Mouse (Mus musculus): ENCODE data around the gene Slc24a4. TPM values are rescaled to one million over a fixed set of nuclear protein-coding genes. Genes with fewer than 3 reads are reported as not detected.
"Not testable (repeated sequence)": the region's sequence is repeated elsewhere in the genome, so short reads cannot be mapped to it uniquely, and the experiment has no call there.

Slc24a4 gene
- polyA plus RNA-seq, 1 experiment from 2014 or later = 0.26 TPM

- Histone ChIP-seq H3K27me3 (ENCODE audit: control insufficient read depth, insufficient read depth, low read length) (no peaks in the 10 kb centered on the region), H3K36me3 (ENCODE audit: control insufficient read depth, insufficient read depth, low read length) (no peaks in the 10 kb centered on the region), H3K27ac (ENCODE audit: low read depth, low read length) (no peak overlapping the region), H3K4me3 (ENCODE audit: low read depth, low read length) (no peak overlapping the region), H3K4me2 (no peak overlapping the region), H3K4me1 (ENCODE audit: control insufficient read depth, insufficient read depth, low read length) (no peaks in the 10 kb centered on the region), H3K9me3 (ENCODE audit: control insufficient read depth, low read length) (no peaks in the 10 kb centered on the region), H3K9ac (ENCODE audit: low read length) (no peak overlapping the region)
- ATAC-seq (ENCODE audit: low FRiP score) (no peak), DNase-seq (ENCODE audit: low spot score, missing footprints) (no peak)
- WGBS = 79% methylated on average over 8 of the region's 8 CpGs
Measured at GRCm38 (mm10) chr12:102266433-102266832, 137.9 kb downstream of the Slc24a4 start.

- Histone ChIP-seq H3K4me3 (ENCODE audit: low read depth, low read length) (no peak overlapping the region), H3K4me1 (ENCODE audit: control insufficient read depth, insufficient read depth, low read length) (no peaks in the 10 kb centered on the region), H3K4me2 (no peak overlapping the region), H3K36me3 (ENCODE audit: control insufficient read depth, insufficient read depth, low read length) (no peaks in the 10 kb centered on the region), H3K9ac (ENCODE audit: low read length) (no peak overlapping the region), H3K9me3 (ENCODE audit: control insufficient read depth, low read length) (no peaks in the 10 kb centered on the region), H3K27me3 (ENCODE audit: control insufficient read depth, insufficient read depth, low read length) (no peaks in the 10 kb centered on the region), H3K27ac (ENCODE audit: low read depth, low read length) (no peak overlapping the region)
- ATAC-seq (ENCODE audit: low FRiP score) = no peak
- peak; percentile 57 for DNase-seq (ENCODE audit: low spot score, missing footprints)
- WGBS = 66% methylated on average over 2 of the region's 2 CpGs
Measured at GRCm38 (mm10) chr12:102269144-102269543, 140.6 kb downstream of the Slc24a4 start.

GRCm38 (mm10) chr12:102270776-102271405, 142.4 kb downstream of the Slc24a4 start:
- DNase-seq (ENCODE audit: low spot score, missing footprints) (no peak), ATAC-seq (ENCODE audit: low FRiP score) (no peak)
- no peak overlapping the region for H3K9ac ChIP-seq (ENCODE audit: low read length)
- H3K27ac ChIP-seq (ENCODE audit: low read depth, low read length) = no peak overlapping the region
- no peak overlapping the region for H3K4me3 ChIP-seq (ENCODE audit: low read depth, low read length)
- 85% methylated on average over 6 of the region's 6 CpGs for WGBS
- no peaks in the 10 kb centered on the region for H3K9me3 ChIP-seq (ENCODE audit: control insufficient read depth, low read length)
- H3K4me1 ChIP-seq (ENCODE audit: control insufficient read depth, insufficient read depth, low read length) = no peaks in the 10 kb centered on the region
- H3K36me3 ChIP-seq (ENCODE audit: control insufficient read depth, insufficient read depth, low read length) = no peaks in the 10 kb centered on the region
- no peaks in the 10 kb centered on the region for H3K27me3 ChIP-seq (ENCODE audit: control insufficient read depth, insufficient read depth, low read length)
- no peak overlapping the region for H3K4me2 ChIP-seq

DNA sequence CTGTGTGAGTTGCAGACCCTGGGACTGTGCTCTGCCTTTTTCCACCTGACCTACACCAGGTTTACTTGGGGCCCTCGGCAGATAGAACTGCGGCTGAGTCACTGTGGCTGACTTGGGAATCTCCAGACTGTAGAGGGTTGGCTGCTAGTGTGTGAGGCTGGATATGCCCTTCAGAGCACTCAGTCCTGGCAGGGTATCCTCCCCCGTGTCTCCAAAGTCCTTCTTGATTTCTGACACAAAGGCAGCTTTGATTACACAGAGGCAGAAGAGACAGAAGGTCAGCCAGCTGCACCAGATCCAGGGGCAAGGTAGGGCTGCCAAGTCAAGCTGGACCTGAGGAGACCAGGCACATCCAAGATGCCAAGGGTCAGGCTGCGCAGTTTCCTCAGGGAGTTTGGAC, 142.9 kb downstream of the Slc24a4 start:
- Histone ChIP-seq H3K27ac (ENCODE audit: low read depth, low read length) (no peak overlapping the region), H3K27me3 (ENCODE audit: control insufficient read depth, insufficient read depth, low read length) (no peaks in the 10 kb centered on the region), H3K4me1 (ENCODE audit: control insufficient read depth, insufficient read depth, low read length) (no peaks in the 10 kb centered on the region), H3K4me3 (ENCODE audit: low read depth, low read length) (no peak overlapping the region), H3K4me2 (no peak overlapping the region), H3K36me3 (ENCODE audit: control insufficient read depth, insufficient read depth, low read length) (no peaks in the 10 kb centered on the region), H3K9me3 (ENCODE audit: control insufficient read depth, low read length) (no peaks in the 10 kb centered on the region), H3K9ac (ENCODE audit: low read length) (no peak overlapping the region)
- 74% methylated on average over 4 of the region's 4 CpGs for WGBS
- no peak for DNase-seq (ENCODE audit: low spot score, missing footprints)
- ATAC-seq (ENCODE audit: low FRiP score) = no peak

DNA sequence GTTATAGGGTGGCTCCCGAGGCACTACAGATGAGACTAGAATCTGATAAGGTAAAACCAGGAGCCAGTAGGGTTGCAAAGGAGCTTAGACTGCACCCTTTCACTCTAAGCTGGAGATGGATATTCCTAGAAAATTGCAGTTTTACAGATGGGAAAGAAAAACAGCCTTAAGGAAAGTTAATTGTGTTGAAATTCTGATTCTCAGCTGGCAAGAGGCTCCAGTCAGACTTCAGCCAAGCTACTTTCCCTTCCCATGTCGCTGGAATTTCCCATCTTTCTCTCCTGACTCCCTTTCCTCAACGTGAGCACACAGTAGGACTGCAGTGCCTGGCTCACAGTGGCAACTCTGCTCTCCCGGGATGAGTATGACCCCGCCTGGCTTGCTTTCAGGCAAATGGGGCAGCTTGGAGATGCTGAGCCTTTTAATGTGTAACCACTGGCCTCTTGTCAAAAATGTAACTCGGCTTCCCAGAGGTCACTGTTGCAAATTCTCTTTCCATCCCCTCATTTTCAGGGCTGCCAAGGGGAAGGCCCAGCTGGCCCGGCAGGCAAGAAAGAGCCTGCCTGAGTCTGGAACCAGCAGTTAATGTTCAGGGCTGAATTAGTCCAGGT, 147.4 kb downstream of the Slc24a4 start:
- H3K4me2 ChIP-seq = no peak overlapping the region
- no peak overlapping the region for H3K9ac ChIP-seq (ENCODE audit: low read length)
- 67% methylated on average over 7 of the region's 7 CpGs for WGBS
- H3K4me1 ChIP-seq (ENCODE audit: control insufficient read depth, insufficient read depth, low read length) = no peaks in the 10 kb centered on the region
- H3K27ac ChIP-seq (ENCODE audit: low read depth, low read length) = no peak overlapping the region
- no peak overlapping the region for H3K4me3 ChIP-seq (ENCODE audit: low read depth, low read length)
- no peak for ATAC-seq (ENCODE audit: low FRiP score)
- no peaks in the 10 kb centered on the region for H3K36me3 ChIP-seq (ENCODE audit: control insufficient read depth, insufficient read depth, low read length)
- no peaks in the 10 kb centered on the region for H3K9me3 ChIP-seq (ENCODE audit: control insufficient read depth, low read length)
- peak; percentile 69 for DNase-seq (ENCODE audit: low spot score, missing footprints)
- H3K27me3 ChIP-seq (ENCODE audit: control insufficient read depth, insufficient read depth, low read length) = no peaks in the 10 kb centered on the region

- H3K27ac ChIP-seq (ENCODE audit: low read depth, low read length); H3K4me1 ChIP-seq (ENCODE audit: control insufficient read depth, insufficient read depth, low read length); H3K4me2 ChIP-seq; H3K27me3 ChIP-seq (ENCODE audit: control insufficient read depth, insufficient read depth, low read length); H3K9ac ChIP-seq (ENCODE audit: low read length); H3K9me3 ChIP-seq (ENCODE audit: control insufficient read depth, low read length); ATAC-seq (ENCODE audit: low FRiP score); H3K4me3 ChIP-seq (ENCODE audit: low read depth, low read length); H3K36me3 ChIP-seq (ENCODE audit: control insufficient read depth, insufficient read depth, low read length): not testable (repeated sequence)
- 78% methylated on average over 4 of the region's 4 CpGs for WGBS
- DNase-seq (ENCODE audit: low spot score, missing footprints) = peak; percentile 75
Measured at GRCm38 (mm10) chr12:102280290-102280689, 151.8 kb downstream of the Slc24a4 start.

GRCm38 (mm10) chr12:102280867-102281503, 152.5 kb downstream of the Slc24a4 start:
- DNase-seq (ENCODE audit: low spot score, missing footprints) = no peak
- H3K4me1 ChIP-seq (ENCODE audit: control insufficient read depth, insufficient read depth, low read length) = peaks cover 4% of the 10 kb centered on the region
- ATAC-seq (ENCODE audit: low FRiP score) = no peak
- H3K9me3 ChIP-seq (ENCODE audit: control insufficient read depth, low read length) = no peaks in the 10 kb centered on the region
- peaks cover 3% of the 10 kb centered on the region for H3K27me3 ChIP-seq (ENCODE audit: control insufficient read depth, insufficient read depth, low read length)
- no peak overlapping the region for H3K4me2 ChIP-seq
- no peak overlapping the region for H3K9ac ChIP-seq (ENCODE audit: low read length)
- H3K27ac ChIP-seq (ENCODE audit: low read depth, low read length) = no peak overlapping the region
- no peaks in the 10 kb centered on the region for H3K36me3 ChIP-seq (ENCODE audit: control insufficient read depth, insufficient read depth, low read length)
- 71% methylated on average over 7 of the region's 7 CpGs for WGBS
- H3K4me3 ChIP-seq (ENCODE audit: low read depth, low read length) = no peak overlapping the region

DNA sequence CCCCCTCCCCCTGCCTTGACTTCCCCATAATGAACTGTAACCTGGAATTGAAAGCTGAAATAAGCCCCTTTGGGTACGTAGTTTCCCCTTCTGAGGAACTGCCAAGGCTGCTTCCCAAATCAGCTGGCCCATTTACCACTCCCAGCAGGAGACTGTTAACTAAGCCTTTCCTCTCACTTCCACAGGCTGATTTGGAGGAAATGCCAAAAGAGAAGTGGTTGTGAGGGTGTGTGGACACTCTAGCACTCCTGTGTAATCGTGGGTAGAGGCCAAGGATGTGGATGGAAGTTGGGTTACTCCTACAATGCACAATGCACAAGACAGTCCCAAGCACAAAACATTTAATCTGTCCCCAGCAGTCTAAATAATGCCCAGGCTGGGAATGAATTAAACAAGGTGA, 153.6 kb downstream of the Slc24a4 start:
- H3K27ac ChIP-seq (ENCODE audit: low read depth, low read length) = no peak overlapping the region
- ATAC-seq (ENCODE audit: low FRiP score) = no peak
- H3K36me3 ChIP-seq (ENCODE audit: control insufficient read depth, insufficient read depth, low read length) = no peaks in the 10 kb centered on the region
- no peak overlapping the region for H3K4me3 ChIP-seq (ENCODE audit: low read depth, low read length)
- no peaks in the 10 kb centered on the region for H3K9me3 ChIP-seq (ENCODE audit: control insufficient read depth, low read length)
- no peak overlapping the region for H3K4me2 ChIP-seq
- H3K9ac ChIP-seq (ENCODE audit: low read length) = no peak overlapping the region
- peak; percentile 79 for DNase-seq (ENCODE audit: low spot score, missing footprints)
- H3K4me1 ChIP-seq (ENCODE audit: control insufficient read depth, insufficient read depth, low read length) = peaks cover 4% of the 10 kb centered on the region
- H3K27me3 ChIP-seq (ENCODE audit: control insufficient read depth, insufficient read depth, low read length) = peaks cover 3% of the 10 kb centered on the region
- 63% methylated on average over 2 of the region's 2 CpGs for WGBS

DNA sequence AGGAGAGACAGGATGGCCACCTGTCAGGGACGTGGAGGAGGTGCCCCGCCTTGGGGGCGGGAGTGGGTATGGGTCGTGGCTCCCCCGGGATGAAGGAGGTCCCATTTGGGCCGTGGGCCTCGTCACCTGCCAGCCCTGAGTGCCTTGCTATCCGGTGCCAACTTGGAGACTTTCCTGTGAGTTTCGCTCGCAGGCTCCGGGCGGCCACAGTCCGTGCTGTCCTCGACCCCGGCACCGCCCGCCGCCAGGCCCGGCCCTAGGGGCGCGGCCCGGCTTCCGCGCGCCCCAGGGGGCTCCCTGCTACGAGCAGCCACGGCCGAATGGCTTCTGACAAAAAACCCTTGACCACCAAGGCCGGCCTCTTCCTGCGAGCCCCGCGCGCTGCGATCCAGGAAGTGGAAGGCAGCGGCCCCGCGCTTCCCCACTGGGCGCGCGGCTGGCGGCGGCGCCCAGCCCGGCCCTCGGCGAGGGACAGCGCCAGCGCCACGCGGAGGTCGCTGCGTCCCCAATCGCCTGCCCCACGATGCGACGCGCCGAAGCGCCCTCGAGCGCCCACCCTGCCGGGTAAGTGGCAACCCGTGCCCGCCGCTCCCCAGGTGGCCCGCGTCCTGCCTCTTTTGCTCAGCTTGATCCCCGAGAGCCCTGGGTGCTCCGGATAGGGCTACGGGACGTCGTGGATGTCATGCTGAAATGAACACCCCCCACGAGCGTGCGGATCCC, 154.4 kb downstream of the Slc24a4 start, which contains the start of gene Rin3:
TSS of gene Rin3 (plus strand) at position 286 of the 720 bp plus-strand sequence.
- Histone ChIP-seq H3K9ac (ENCODE audit: low read length) (peak within 1 kb of the TSS; percentile 69), H3K27ac (ENCODE audit: low read depth, low read length) (no peak within 1 kb of the TSS), H3K9me3 (ENCODE audit: control insufficient read depth, low read length) (no peaks in the 10 kb centered on the region), H3K4me2 (peak within 1 kb of the TSS; percentile 95), H3K4me1 (ENCODE audit: control insufficient read depth, insufficient read depth, low read length) (peaks cover 4% of the 10 kb centered on the region), H3K4me3 (ENCODE audit: low read depth, low read length) (peak within 1 kb of the TSS; percentile 49), H3K27me3 (ENCODE audit: control insufficient read depth, insufficient read depth, low read length) (peaks cover 3% of the 10 kb centered on the region), H3K36me3 (ENCODE audit: control insufficient read depth, insufficient read depth, low read length) (no peaks in the 10 kb centered on the region)
- WGBS = 1% methylated on average over 75 of the region's 75 CpGs
- ATAC-seq (ENCODE audit: low FRiP score) (peak; percentile 77), DNase-seq (ENCODE audit: low spot score, missing footprints) (peak; percentile 88)
